Mouse (Mus musculus) thymus, adult 2 months (tissue): ENCODE results near the gene Tm9sf3. TPM values are rescaled to one million over a fixed set of nuclear protein-coding genes. Genes with fewer than 3 reads are reported as not detected.
"Not testable (repeated sequence)": the region's sequence is repeated elsewhere in the genome, so short reads cannot be mapped to it uniquely, and the experiment has no call there.

Source experiments
- DNase-seq: peaks from one replicate; pipeline ENCODE4 v3.0.0; 2021
- H3K27ac ChIP-seq: fragments of 200-500 bp; 2 replicates; pipeline ENCODE4 v1.5.1; 2012; ENCODE audit warnings: low read length, control low read depth; ENCODE audit not compliant: control insufficient read depth, insufficient read depth
- H3K27me3 ChIP-seq: fragments of 200-500 bp; 2 replicates; pipeline ENCODE4 v1.6.1; 2012; ENCODE audit warnings: mild to moderate bottlenecking, low read length, moderate library complexity, mixed read lengths; ENCODE audit not compliant: control insufficient read depth, insufficient read depth
- H3K36me3 ChIP-seq: fragments of 200-500 bp; 2 replicates; pipeline ENCODE4 v1.6.1; 2012; ENCODE audit warnings: mild to moderate bottlenecking, low read length, moderate library complexity; ENCODE audit not compliant: control insufficient read depth, insufficient read depth
- H3K4me1 ChIP-seq: fragments of 200-500 bp; replicated peaks from 2 replicates; pipeline ENCODE4 v1.6.1; 2012; ENCODE audit warnings: low read length; ENCODE audit not compliant: control insufficient read depth, insufficient read depth
- H3K4me3 ChIP-seq: fragments of 200-500 bp; 2 replicates; pipeline ENCODE4 v1.5.1; 2012; ENCODE audit warnings: mild to moderate bottlenecking, low read length, control low read depth, moderate library complexity; ENCODE audit not compliant: control insufficient read depth, insufficient read depth
- CTCF ChIP-seq: fragments of 200-500 bp; IDR thresholded peaks from 2 replicates; pipeline ENCODE4 v1.5.1; 2012; ENCODE audit warnings: mild to moderate bottlenecking, control low read depth, low read length, moderate library complexity, borderline replicate concordance; ENCODE audit not compliant: control insufficient read depth, poor library complexity, insufficient read depth; ENCODE audit errors: extremely low read depth
- POLR2A ChIP-seq: fragments of 200-500 bp; IDR thresholded peaks from 2 replicates; pipeline ENCODE4 v1.6.1; 2012; ENCODE audit warnings: mild to moderate bottlenecking, low read length, control low read depth, moderate library complexity; ENCODE audit not compliant: control insufficient read depth, poor library complexity, insufficient read depth; ENCODE audit errors: extremely low read depth
- WGBS: fragments of 180-500 bp; shearing (Covaris S2); methylation state at CpG from one replicate; pipeline ENCODE4 v1.1.7; 2018; 5-methylcytosine and 5-hydroxymethylcytosine counted together
- polyA plus RNA-seq: library from polyadenylated mRNA; depleted of rRNA; stranded (reverse); fragments of >200 nt; gene quantifications from 2 replicates; pipeline ENCODE4 v1.2.3, GENCODE M21; 2012; rRNA removed

The Tm9sf3 gene
- polyA plus RNA-seq, result 56.9 and 59.7 TPM in 2 replicates

DNA sequence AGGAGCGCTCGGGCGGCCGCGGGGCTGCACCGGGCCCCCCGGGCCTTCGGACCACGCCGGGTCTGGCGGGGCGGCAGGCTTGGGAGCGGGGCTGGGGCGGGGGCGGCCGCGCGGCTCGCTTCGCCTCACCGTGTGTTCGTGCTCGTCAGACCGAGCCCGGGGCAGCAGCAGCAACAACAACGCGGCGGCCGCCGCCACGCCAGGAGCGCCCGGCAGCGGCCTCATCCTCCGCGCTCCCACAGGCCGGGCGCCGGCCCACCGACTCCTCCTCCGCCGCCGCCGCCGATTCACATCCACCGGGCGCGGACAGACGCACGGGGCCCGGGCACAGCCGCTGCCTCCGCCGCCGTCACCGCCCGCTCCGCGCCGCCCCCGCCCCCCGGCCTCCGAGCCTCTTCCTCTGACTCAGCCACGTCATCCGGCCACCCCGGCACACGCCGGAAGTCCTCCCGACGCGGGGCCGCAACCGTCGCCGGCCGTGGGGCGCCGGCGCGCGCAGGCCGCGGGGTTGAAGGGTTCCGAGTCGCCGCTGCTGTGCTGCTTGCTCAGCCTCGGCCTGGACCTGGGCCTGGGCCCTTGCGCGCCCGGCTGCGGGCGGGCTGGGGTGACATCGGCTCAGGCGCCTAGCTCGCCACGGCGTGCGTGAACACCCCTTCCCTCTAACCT is at the start of gene Tm9sf3:
Tm9sf3 (minus strand) TSS at position 368 of the 666 bp plus-strand sequence.
- peak within 1 kb of the TSS; percentile 84 for H3K27ac ChIP-seq
- peaks cover 14% of the 10 kb centered on the region for H3K4me1 ChIP-seq

DNA sequence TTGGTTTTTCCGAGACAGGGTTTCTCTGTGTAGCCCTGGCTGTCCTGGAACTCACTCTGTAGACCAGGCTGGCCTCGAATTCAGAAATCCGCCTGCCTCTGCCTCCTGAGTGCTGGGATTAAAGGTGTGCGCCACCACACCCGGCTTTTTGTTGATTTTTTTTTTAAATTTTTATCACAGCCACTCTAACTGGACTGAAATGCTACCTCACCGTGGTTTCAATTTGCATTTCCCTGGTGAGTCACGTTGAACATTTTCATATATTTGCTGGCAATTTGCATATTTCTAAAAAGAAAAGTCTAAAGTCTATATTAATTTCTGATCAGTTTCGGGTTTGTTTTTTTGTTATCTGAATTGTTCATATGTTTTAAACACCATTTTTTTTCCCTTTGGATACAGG is 48.8 kb upstream of the Tm9sf3 start:
- H3K27ac ChIP-seq, H3K36me3 ChIP-seq, H3K4me1 ChIP-seq, DNase-seq, H3K4me3 ChIP-seq, H3K27me3 ChIP-seq: not testable (repeated sequence)
- WGBS, result 88% methylated on average over 8 of the region's 8 CpGs

More for the DNA sequence above, at the start of gene Tm9sf3:
- peak; percentile 84 for DNase-seq
- TF ChIP-seq POLR2A, result peak; percentile 99
- 0 out of 2 replicates have a peak, but pooled peaks have one; percentile 29 for TF ChIP-seq CTCF
- Histone ChIP-seq H3K4me3 (peak within 1 kb of the TSS; percentile 99), H3K36me3 (no peaks in the 10 kb centered on the region), H3K27me3 (no peaks in the 10 kb centered on the region)
- 1% methylated on average over 93 of the region's 98 CpGs for WGBS

- Histone ChIP-seq H3K36me3 (no peaks in the 10 kb centered on the region), H3K27ac (no peak overlapping the region), H3K27me3 (no peaks in the 10 kb centered on the region), H3K4me3 (no peak overlapping the region), H3K4me1 (no peaks in the 10 kb centered on the region)
- WGBS, result 88% methylated on average over 4 of the region's 4 CpGs
- no peak for DNase-seq
- TF ChIP-seq CTCF (no peak), POLR2A (no peak)
Measured at GRCm38 (mm10) chr19:41312027-41312426, 48.2 kb upstream of the Tm9sf3 start.

- 54% methylated on average over 20 of the region's 20 CpGs for WGBS
- TF ChIP-seq POLR2A (no peak), CTCF (no peak)
- H3K4me3 ChIP-seq, result no peak overlapping the region
- H3K4me1 ChIP-seq, result no peaks in the 10 kb centered on the region
- no peak for DNase-seq
- H3K27ac ChIP-seq, result no peak overlapping the region
- H3K36me3 ChIP-seq, result no peaks in the 10 kb centered on the region
- H3K27me3 ChIP-seq, result no peaks in the 10 kb centered on the region
Measured at GRCm38 (mm10) chr19:41310971-41311703, 47.3 kb upstream of the Tm9sf3 start.

- Histone ChIP-seq H3K36me3 (no peaks in the 10 kb centered on the region), H3K27ac (no peak overlapping the region), H3K4me3 (no peak overlapping the region), H3K4me1 (no peaks in the 10 kb centered on the region), H3K27me3 (no peaks in the 10 kb centered on the region)
- DNase-seq, result no peak
- 97% methylated on average over 3 of the region's 3 CpGs for WGBS
- no peak for TF ChIP-seq POLR2A
- TF ChIP-seq CTCF, result no peak
Measured at GRCm38 (mm10) chr19:41303933-41304332, 40.1 kb upstream of the Tm9sf3 start.

DNA sequence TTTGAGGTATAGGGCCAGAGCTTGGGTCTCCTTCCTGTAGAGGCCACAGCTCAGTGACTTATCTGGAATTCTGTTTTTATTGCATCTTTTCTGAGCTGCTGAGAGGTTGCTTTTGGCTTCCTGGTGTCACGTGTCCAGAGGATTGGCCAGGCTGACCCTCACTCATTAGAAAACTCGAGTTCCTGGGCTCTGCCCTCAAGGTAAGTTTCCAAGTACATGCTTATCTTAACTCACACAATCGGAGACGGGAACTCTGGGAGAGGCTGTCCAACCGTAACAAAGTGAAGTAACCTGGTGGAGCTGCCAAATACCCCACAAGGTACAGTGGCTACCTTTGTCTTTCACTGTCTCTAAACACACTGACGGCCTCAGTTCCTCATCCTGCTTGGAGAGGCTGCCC is 39.6 kb upstream of the Tm9sf3 start:
- no peak overlapping the region for H3K27ac ChIP-seq
- no peaks in the 10 kb centered on the region for H3K4me1 ChIP-seq
- DNase-seq, result no peak
- WGBS, result 89% methylated on average over 6 of the region's 6 CpGs
- no peak overlapping the region for H3K4me3 ChIP-seq
- H3K27me3 ChIP-seq, result no peaks in the 10 kb centered on the region
- no peaks in the 10 kb centered on the region for H3K36me3 ChIP-seq
- no peak for TF ChIP-seq CTCF
- no peak for TF ChIP-seq POLR2A

GRCm38 (mm10) chr19:41301856-41302255 is 38.1 kb upstream of the Tm9sf3 start:
- Histone ChIP-seq H3K4me1 (no peaks in the 10 kb centered on the region), H3K27ac (no peak overlapping the region), H3K27me3 (no peaks in the 10 kb centered on the region), H3K4me3 (no peak overlapping the region), H3K36me3 (no peaks in the 10 kb centered on the region)
- 97% methylated on average over 6 of the region's 6 CpGs for WGBS
- no peak for TF ChIP-seq CTCF
- TF ChIP-seq POLR2A, result no peak
- no peak for DNase-seq
